Mouse (Mus musculus) neural tube, embryonic 13.5 days (tissue): ENCODE measurements around the gene Trmt1. TPM values are rescaled to one million over a fixed set of nuclear protein-coding genes. Genes with fewer than 3 reads are reported as not detected.

Experiments used
- ATAC-seq: fragments of 200-750 bp; cut with Nextera tagmentation; 2 replicates; pipeline ENCODE4 v1.8.0; 2017; ENCODE audit warnings: low read depth, mild to moderate bottlenecking, moderate TSS enrichment, moderate library complexity
- H3K27ac ChIP-seq: fragments of 300-500 bp; sonication (generic); replicated peaks from 2 replicates; pipeline ENCODE4 v1.5.1; 2015; ENCODE audit warnings: moderate library complexity, mild to moderate bottlenecking, inconsistent platforms
- H3K27me3 ChIP-seq: fragments of 300-500 bp; sonication (generic); 2 replicates; pipeline ENCODE4 v1.6.1; 2015; ENCODE audit warnings: mild to moderate bottlenecking, inconsistent platforms
- H3K36me3 ChIP-seq: fragments of 300-500 bp; sonication (generic); 2 replicates; pipeline ENCODE4 v1.6.1; 2015; ENCODE audit warnings: mild to moderate bottlenecking, inconsistent platforms
- H3K4me1 ChIP-seq: fragments of 300-500 bp; sonication (generic); replicated peaks from 2 replicates; pipeline ENCODE4 v1.6.1; 2015; ENCODE audit warnings: inconsistent platforms
- H3K4me2 ChIP-seq: fragments of 300-500 bp; sonication (generic); 2 replicates; pipeline ENCODE4 v1.6.1; 2015; ENCODE audit warnings: inconsistent platforms, mild to moderate bottlenecking, moderate library complexity
- H3K4me3 ChIP-seq: fragments of 300-500 bp; sonication (generic); 2 replicates; pipeline ENCODE4 v1.5.1; 2015; ENCODE audit warnings: mild to moderate bottlenecking, inconsistent platforms
- H3K9ac ChIP-seq: fragments of 300-500 bp; sonication (generic); 2 replicates; pipeline ENCODE4 v1.6.1; 2015; ENCODE audit warnings: moderate library complexity, mild to moderate bottlenecking, inconsistent platforms
- H3K9me3 ChIP-seq: fragments of 300-500 bp; sonication (generic); 2 replicates; pipeline ENCODE4 v1.6.1; 2016; ENCODE audit warnings: inconsistent platforms
- WGBS: fragments of 180-500 bp; shearing (Covaris S2); methylation state at CpG from one replicate; pipeline ENCODE4 v1.1.7; 2015; 5-methylcytosine and 5-hydroxymethylcytosine counted together
- polyA plus RNA-seq: library from polyadenylated mRNA; unstranded; fragments of >200 nt; fragmentation: Nextera tagmentation; extraction: Ambion mirVana; gene quantifications from 2 replicates; pipeline ENCODE4 v1.2.1, GENCODE M21; 2015

Trmt1 gene
- polyA plus RNA-seq, 1 experiment from 2014 or later, result 55.5 TPM

DNA sequence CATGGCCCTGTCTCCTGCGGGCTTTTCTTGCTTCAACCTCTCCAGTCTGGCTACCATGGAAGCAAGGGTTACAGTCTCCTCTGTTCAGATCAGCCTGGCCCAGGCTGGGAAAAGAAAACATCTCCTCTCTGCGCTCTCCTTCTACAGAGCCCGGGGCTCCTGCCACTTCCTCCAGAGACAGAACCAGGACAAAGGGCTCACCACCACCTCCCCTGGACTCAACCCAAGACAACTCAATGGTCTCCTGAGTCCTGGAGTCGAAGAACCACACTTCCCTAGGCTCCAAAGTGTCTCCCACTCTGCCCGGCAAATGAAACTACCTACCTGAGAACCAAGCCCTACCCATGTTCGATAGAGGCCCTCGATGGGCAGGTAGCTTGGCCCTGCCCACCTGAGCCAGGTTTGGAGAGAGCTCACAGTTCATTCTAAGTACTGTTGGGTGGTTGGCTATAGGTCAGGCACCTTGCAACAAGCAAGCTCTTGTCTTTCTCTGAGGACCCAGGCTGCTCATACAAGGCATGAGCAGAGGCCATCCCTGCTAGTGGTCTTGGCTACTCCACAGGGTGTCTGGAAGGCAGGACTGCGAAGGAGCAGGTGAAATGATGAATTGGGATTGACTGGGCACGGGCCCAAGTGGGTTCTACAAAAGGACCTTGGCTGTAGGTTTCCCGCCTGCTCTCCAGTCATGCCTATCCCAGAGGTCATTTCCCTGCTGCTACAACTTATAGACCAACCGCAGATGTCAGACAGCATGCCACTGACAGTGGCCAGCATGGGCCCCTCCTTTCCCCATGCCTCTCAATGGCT, 45.5 kb downstream of the Trmt1 start:
- Histone ChIP-seq H3K4me1 (peaks cover 95% of the 10 kb centered on the region), H3K9ac (peak overlapping the region; percentile 47), H3K27ac (peak overlapping the region; percentile 90), H3K27me3 (peaks cover 36% of the 10 kb centered on the region), H3K36me3 (peaks cover 12% of the 10 kb centered on the region; the same call in 1 of the 2 replicates), H3K4me2 (no peak overlapping the region), H3K9me3 (no peaks in the 10 kb centered on the region), H3K4me3 (no peak overlapping the region)
- WGBS, result 62% methylated on average over 11 of the region's 11 CpGs
- no peak for ATAC-seq

DNA sequence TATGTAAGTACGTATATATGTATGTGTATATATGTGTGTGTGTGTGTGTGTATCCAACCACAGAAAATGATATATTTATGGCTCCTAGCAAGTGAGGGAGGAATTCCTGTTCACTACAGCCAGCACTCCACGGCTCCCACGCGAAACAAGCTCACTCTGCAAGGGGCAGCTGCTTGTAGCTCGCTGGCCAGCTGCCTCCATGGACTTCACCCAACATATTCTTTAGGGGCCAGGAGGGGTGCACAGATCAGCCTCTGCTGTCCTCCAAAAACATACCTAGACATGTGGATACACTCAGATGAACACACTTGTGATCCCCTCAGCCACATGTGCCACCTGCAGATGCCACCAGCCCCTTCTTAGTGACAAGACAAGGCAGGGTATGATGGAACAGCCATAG, 46.4 kb downstream of the Trmt1 start:
- Histone ChIP-seq H3K4me1 (peaks cover 97% of the 10 kb centered on the region), H3K9ac (no peak overlapping the region), H3K4me3 (no peak overlapping the region), H3K4me2 (no peak overlapping the region), H3K27ac (peak overlapping the region; percentile 90), H3K36me3 (0 out of 2 replicates have a peak, but pooled peaks cover 2% of the 10 kb centered on the region), H3K9me3 (no peaks in the 10 kb centered on the region), H3K27me3 (peaks cover 45% of the 10 kb centered on the region)
- WGBS, result 51% methylated on average over 5 of the region's 5 CpGs
- ATAC-seq, result no peak

DNA sequence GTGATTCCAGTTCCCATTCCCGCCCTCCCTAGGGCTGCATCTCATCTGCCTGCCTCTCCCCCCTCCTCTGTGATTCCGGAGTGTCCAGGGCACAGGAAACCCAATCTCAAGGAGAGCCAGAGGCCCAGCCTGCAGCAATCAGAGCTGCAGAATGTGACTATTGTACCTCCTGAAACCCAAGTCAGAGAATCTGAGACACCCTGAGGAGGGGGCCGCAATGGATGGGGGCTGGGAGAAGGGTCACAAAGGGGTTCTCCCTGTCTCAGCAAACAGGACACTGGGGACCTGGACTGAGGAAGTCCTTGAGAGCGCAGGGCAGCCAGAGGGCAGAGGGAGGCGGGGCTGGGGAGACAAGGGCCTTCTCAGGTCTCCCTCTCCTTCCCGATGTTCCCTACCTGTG, 46.9 kb downstream of the Trmt1 start:
- H3K27ac ChIP-seq, result peak overlapping the region; percentile 90
- H3K27me3 ChIP-seq, result peaks cover 50% of the 10 kb centered on the region
- no peak for ATAC-seq

DNA sequence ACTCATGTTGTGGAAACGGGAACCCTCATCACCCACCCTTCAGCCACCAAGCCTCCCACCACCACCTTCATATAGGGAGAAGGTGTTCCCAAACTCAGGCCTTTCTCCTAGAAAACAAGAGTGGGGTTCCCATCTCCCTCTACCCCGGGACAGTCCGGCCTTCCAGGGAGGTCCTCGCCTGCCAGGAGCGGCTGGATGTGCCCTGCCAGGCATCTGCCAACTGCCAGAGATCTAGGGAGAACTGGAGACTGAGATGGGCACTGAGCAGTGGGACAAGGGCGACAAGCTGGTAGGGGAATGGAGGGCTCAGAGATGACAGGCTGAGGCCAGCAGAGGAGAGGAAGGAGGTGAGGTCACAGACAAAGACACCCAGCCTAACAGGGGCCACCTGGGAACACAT, 47.9 kb downstream of the Trmt1 start:
- Histone ChIP-seq H3K27me3 (peaks cover 59% of the 10 kb centered on the region), H3K9me3 (no peaks in the 10 kb centered on the region), H3K9ac (no peak overlapping the region), H3K4me2 (no peak overlapping the region), H3K36me3 (no peaks in the 10 kb centered on the region), H3K27ac (0 out of 2 replicates have a peak overlapping the region, but pooled peaks have one; percentile 3), H3K4me1 (peaks cover 97% of the 10 kb centered on the region), H3K4me3 (no peak overlapping the region)
- 92% methylated on average over 6 of the region's 6 CpGs for WGBS
- no peak for ATAC-seq

More for the DNA sequence above, 46.9 kb downstream of the Trmt1 start:
- H3K9me3 ChIP-seq, result no peaks in the 10 kb centered on the region
- H3K4me3 ChIP-seq, result no peak overlapping the region
- H3K4me2 ChIP-seq, result no peak overlapping the region
- no peaks in the 10 kb centered on the region for H3K36me3 ChIP-seq
- H3K9ac ChIP-seq, result 0 out of 2 replicates have a peak overlapping the region, but pooled peaks have one; percentile 31
- WGBS, result 49% methylated on average over 6 of the region's 6 CpGs
- peaks cover 97% of the 10 kb centered on the region for H3K4me1 ChIP-seq

DNA sequence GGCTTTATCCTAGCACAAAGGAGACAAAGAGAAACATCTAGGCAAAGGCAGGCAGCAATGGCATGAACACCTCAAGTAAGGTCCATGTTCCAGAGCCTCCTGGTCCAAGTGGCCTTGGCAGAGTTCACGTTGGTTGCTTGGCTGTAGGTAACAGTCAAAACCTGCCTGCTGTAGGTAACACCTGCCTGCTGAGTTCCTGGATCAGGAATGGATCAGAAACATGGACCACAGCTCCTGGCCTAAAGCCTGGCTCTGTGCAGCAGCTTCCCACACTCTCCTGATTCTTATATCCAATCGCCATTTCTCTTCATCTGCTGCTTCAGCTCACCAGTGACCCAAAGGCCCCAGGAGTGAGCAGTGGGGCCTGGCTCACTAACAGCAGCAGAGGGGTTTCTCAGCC, 48.6 kb downstream of the Trmt1 start:
- no peak for ATAC-seq
- Histone ChIP-seq H3K4me2 (no peak overlapping the region), H3K4me3 (no peak overlapping the region), H3K36me3 (no peaks in the 10 kb centered on the region), H3K4me1 (peaks cover 97% of the 10 kb centered on the region), H3K9me3 (no peaks in the 10 kb centered on the region), H3K27me3 (peaks cover 67% of the 10 kb centered on the region), H3K9ac (no peak overlapping the region), H3K27ac (no peak overlapping the region)
- 80% methylated on average over 2 of the region's 2 CpGs for WGBS

DNA sequence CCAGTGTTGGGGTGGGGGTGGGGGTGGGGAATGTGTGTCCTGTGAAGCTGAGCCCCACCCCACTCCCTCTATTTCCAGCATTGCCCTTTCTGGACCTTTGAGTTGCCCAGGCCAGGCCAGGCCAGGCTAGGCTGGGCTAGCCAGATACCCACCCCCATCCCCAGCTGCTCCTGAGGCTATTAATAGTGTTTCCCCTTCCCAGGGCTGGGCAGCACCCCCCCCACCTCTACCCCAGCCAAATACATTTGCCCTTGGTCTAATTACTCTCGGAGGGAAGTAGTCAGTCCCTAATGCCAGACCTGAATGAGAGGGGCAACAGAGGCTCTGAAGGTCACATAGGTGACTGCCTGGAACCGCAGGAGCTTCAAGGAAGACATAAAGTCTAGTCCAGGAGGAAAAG, 49.5 kb downstream of the Trmt1 start:
- WGBS, result 37% methylated on average over 2 of the region's 2 CpGs
- peak overlapping the region; percentile 13 for H3K9ac ChIP-seq
- no peaks in the 10 kb centered on the region for H3K36me3 ChIP-seq
- H3K27ac ChIP-seq, result no peak overlapping the region; the same call in 1 of the 2 replicates
- H3K4me2 ChIP-seq, result no peak overlapping the region
- H3K9me3 ChIP-seq, result no peaks in the 10 kb centered on the region
- H3K4me3 ChIP-seq, result no peak overlapping the region
- ATAC-seq, result no peak
- peaks cover 97% of the 10 kb centered on the region for H3K4me1 ChIP-seq
- peaks cover 76% of the 10 kb centered on the region for H3K27me3 ChIP-seq

DNA sequence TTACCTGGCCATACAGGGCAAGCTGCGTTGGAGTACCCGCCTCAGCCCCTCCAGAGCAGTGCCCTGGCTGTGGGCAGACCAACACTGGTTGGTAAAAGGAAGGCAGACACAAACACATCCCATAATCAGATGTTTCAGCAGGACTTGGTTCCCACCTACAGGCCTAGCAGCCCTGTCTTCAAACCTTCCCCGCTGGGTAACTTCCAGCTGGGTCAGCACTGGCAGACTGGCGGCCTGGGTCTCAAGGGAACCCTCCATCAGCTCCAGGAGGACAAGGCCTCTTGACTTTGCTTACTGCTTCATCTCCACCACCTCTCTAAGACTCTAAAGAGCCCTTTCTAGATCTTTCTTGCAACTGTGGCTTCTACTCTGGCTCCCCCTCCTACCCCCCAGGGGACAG, 50.4 kb downstream of the Trmt1 start:
- Histone ChIP-seq H3K9me3 (no peaks in the 10 kb centered on the region), H3K4me2 (no peak overlapping the region), H3K27me3 (peaks cover 85% of the 10 kb centered on the region), H3K36me3 (no peaks in the 10 kb centered on the region), H3K4me3 (no peak overlapping the region), H3K4me1 (peaks cover 97% of the 10 kb centered on the region), H3K9ac (0 out of 2 replicates have a peak overlapping the region, but pooled peaks have one; percentile 2), H3K27ac (no peak overlapping the region)
- ATAC-seq, result no peak
- WGBS, result 79% methylated on average over 4 of the region's 4 CpGs

DNA sequence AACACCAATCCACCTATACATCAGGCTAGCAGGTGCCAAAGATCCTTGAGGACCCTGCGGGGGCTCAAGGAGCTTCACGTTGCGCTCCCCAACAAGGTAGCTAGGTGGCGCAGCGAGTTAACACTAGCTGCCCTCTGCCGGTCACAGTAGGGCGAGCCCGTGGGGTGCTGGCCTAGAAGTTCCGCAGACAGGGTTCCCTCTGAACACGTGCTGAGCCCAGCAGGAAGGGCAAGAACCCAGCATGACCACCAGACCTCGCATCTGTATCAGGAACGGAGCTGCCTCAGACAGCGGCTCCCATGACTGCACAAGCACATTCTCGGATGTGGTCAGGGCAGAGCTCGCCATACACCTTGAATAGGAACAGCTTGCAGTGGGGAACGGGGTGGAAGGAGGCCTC, 51.5 kb downstream of the Trmt1 start:
- no peak overlapping the region for H3K27ac ChIP-seq
- H3K27me3 ChIP-seq, result peaks cover 96% of the 10 kb centered on the region
- H3K9ac ChIP-seq, result 0 out of 2 replicates have a peak overlapping the region, but pooled peaks have one; percentile 52
- ATAC-seq, result 0 out of 2 replicates have a peak, but pooled peaks have one; percentile 21
- peak overlapping the region; percentile 11; the same call in 1 of the 2 replicates for H3K4me3 ChIP-seq
- H3K9me3 ChIP-seq, result no peaks in the 10 kb centered on the region
- H3K4me1 ChIP-seq, result peaks cover 97% of the 10 kb centered on the region
- WGBS, result 1% methylated on average over 16 of the region's 16 CpGs
- H3K4me2 ChIP-seq, result peak overlapping the region; percentile 40
- no peaks in the 10 kb centered on the region for H3K36me3 ChIP-seq

DNA sequence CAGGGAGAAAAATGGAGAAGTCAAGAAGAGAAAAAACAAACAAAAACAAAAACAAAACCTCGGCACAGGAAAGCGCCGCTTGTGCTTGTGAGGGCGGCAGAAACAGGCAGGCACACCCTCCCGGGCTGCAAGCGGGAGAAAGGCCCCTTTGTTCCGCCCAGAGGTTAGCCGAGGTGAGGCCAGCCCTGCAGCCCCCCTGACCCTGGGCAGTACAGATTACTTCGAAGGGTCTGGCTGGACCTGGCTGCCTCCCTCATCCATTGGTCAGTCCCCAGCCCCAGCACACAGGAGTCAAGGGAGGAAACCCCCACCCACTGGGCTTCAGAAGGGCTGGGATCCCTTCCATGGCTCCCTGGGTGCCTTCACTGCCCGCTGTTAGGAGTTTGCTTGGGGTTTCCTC, 52.2 kb downstream of the Trmt1 start:
- no peak for ATAC-seq
- Histone ChIP-seq H3K9me3 (no peaks in the 10 kb centered on the region), H3K9ac (peak overlapping the region; percentile 52; the same call in 1 of the 2 replicates), H3K36me3 (no peaks in the 10 kb centered on the region), H3K4me3 (no peak overlapping the region), H3K27me3 (peaks cover 98% of the 10 kb centered on the region), H3K27ac (peak overlapping the region; percentile 47), H3K4me2 (peak overlapping the region; percentile 40; the same call in 1 of the 2 replicates), H3K4me1 (peaks cover 97% of the 10 kb centered on the region)
- WGBS, result 6% methylated on average over 10 of the region's 10 CpGs

DNA sequence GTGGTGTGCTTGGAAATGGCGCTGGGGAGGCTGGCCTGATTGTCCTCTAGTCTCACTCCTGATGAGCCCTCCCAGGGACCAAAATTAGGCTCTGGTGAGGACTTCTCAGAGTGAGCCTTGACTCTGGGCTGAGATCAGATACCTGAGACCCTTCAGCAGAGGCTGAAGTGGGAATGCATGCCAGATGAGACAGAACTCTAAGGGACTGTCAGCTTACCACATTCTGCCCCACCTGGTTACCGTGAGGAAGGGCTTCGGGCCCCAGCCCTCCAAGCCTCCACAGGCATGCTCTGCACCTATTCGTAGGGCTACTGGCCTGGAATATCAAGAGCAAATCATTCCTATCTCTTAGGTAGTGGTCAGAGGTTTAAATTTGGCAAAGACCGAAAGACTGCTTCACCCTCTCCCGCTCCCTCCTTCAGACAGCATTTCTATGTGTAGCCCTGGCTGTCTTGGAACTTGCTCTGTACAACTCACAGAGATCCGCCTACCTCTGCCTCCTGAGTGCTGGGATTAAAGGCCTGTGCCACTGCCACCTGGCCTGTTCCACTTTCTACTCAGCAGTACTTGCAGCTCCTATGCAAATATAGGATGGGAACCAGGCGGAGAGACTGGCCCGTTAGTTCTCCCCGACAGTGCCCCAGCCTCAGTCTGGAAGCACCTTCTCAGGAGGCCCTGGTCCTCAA, 52.8 kb downstream of the Trmt1 start:
- peaks cover 98% of the 10 kb centered on the region for H3K27me3 ChIP-seq
- H3K36me3 ChIP-seq, result no peaks in the 10 kb centered on the region
- no peak for ATAC-seq
- H3K4me1 ChIP-seq, result peaks cover 97% of the 10 kb centered on the region
- no peak overlapping the region for H3K4me3 ChIP-seq
- peak overlapping the region; percentile 47 for H3K27ac ChIP-seq
- 42% methylated on average over 10 of the region's 10 CpGs for WGBS
- 0 out of 2 replicates have a peak overlapping the region, but pooled peaks have one; percentile 40 for H3K4me2 ChIP-seq
- no peaks in the 10 kb centered on the region for H3K9me3 ChIP-seq
- H3K9ac ChIP-seq, result peak overlapping the region; percentile 52; the same call in 1 of the 2 replicates

DNA sequence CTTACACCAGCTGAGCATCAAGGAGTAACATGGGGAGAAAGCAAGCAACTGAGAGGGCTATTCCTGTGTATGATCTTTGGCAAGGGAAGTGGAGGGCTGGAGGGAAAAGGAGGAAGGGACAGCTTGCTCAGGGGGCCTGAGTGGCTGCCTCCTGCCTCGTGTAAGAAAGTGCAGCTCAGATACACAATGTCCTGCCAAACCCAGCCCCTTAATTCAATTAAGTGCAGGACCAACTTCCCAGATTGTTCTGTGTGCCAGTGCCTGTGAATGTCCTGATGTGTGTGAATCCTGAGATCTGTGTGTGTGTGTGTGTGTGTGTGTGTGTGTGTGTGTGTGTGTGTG, 53.3 kb downstream of the Trmt1 start:
- peaks cover 97% of the 10 kb centered on the region for H3K4me1 ChIP-seq
- H3K27me3 ChIP-seq, result peaks cover 98% of the 10 kb centered on the region
- H3K9ac ChIP-seq, result peak overlapping the region; percentile 31; the same call in 1 of the 2 replicates

More for the DNA sequence above, 53.3 kb downstream of the Trmt1 start:
- Histone ChIP-seq H3K36me3 (no peaks in the 10 kb centered on the region), H3K4me2 (no peak overlapping the region), H3K27ac (0 out of 2 replicates have a peak overlapping the region, but pooled peaks have one; percentile 47), H3K4me3 (no peak overlapping the region), H3K9me3 (no peaks in the 10 kb centered on the region)
- 7% methylated on average over 1 of the region's 1 CpGs for WGBS
- ATAC-seq, result no peak
